Mouse (Mus musculus): Measurements from ENCODE around the gene Skida1. TPM values are rescaled to one million over a fixed set of nuclear protein-coding genes. Genes with fewer than 3 reads are reported as not detected.

The Skida1 gene
- polyA plus RNA-seq, 1 experiment from 2014 or later, result 17.8 TPM

GRCm38 (mm10) chr2:18033166-18034108 lies 15.4 kb downstream of the Skida1 start:
- 13% methylated on average over 10 of the region's 10 CpGs for WGBS
- Histone ChIP-seq H3K27ac (peak overlapping the region; percentile 61), H3K9ac (replicated peaks) (peak overlapping the region; percentile 42), H3K4me1 (replicated peaks) (peaks cover 70% of the 10 kb centered on the region), H3K9me3 (no peaks in the 10 kb centered on the region), H3K4me2 (replicated peaks) (peak overlapping the region; percentile 95), H3K36me3 (no peaks in the 10 kb centered on the region), H3K27me3 (no peaks in the 10 kb centered on the region), H3K4me3 (replicated peaks) (peak overlapping the region; percentile 14; the same call in 1 of the 2 replicates)
- ATAC-seq, result peak; percentile 44

DNA sequence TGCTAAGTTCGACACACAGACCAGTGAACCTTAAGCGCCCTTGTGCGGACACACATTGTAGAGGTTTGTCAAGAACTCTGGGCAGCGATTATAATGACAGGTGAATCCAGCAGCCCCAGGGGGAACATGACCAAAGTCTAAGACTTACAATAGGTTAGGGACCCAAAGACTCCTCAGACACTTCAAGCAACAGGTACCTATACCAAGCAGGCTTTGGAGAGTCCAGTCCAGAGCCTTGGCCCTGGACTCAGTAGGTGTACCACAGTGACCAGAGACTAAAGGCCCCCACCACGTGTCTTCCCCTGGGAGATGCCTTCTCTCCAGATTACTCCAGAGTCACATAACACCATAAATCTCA lies 16.3 kb downstream of the Skida1 start:
- H3K36me3 ChIP-seq, result no peaks in the 10 kb centered on the region
- 0 out of 2 replicates have a peak overlapping the region, but pooled peaks have one; percentile 25 for H3K27ac ChIP-seq
- no peaks in the 10 kb centered on the region for H3K27me3 ChIP-seq
- H3K4me1 ChIP-seq (replicated peaks), result peaks cover 61% of the 10 kb centered on the region
- no peak overlapping the region for H3K4me3 ChIP-seq (replicated peaks)
- H3K9ac ChIP-seq (replicated peaks), result peak overlapping the region; percentile 42
- no peaks in the 10 kb centered on the region for H3K9me3 ChIP-seq
- 26% methylated on average over 5 of the region's 5 CpGs for WGBS
- ATAC-seq, result no peak
- peak overlapping the region; percentile 95 for H3K4me2 ChIP-seq (replicated peaks)

DNA sequence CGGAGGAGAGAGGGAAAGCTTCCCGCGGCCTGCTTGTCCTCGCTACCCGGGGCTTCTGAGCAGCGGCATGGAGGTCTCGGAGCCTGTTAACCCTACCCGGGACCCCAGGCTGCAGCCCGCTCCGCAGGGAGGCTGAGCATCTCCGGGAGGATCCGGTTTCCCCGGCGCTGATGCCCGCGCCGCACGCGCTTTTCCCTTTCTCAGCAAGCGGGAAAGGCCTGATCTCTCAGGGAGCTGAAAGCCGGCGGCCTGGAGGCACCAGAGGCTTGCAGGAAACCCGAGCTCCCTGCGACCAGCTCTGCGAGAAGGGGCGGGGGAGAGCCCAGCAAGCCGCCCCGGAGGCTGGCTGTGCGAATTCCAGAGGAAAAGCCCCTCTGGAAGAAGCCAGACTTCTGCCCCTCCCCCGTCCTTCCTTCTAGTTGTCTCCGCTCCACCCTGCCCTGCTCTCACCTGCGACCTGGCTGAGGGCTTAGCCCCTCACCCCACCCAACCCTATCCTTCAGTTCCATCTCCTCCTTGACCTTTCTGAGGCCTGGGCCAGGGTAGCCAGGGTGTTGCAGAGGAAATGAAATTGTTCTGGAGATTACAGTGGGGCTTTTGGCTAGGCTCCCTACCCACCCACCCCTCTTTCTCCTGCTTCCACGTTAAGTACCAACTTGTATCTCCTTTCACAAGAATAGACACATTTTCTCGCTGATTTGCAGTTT lies 16.9 kb downstream of the Skida1 start:
- Histone ChIP-seq H3K4me3 (replicated peaks) (peak overlapping the region; percentile 45), H3K27me3 (no peaks in the 10 kb centered on the region), H3K36me3 (no peaks in the 10 kb centered on the region), H3K9me3 (no peaks in the 10 kb centered on the region), H3K4me2 (replicated peaks) (peak overlapping the region; percentile 95), H3K9ac (replicated peaks) (peak overlapping the region; percentile 92), H3K4me1 (replicated peaks) (peaks cover 63% of the 10 kb centered on the region), H3K27ac (peak overlapping the region; percentile 64)
- ATAC-seq, result no peak
- WGBS, result under 1% methylated on average over 34 of the region's 34 CpGs

DNA sequence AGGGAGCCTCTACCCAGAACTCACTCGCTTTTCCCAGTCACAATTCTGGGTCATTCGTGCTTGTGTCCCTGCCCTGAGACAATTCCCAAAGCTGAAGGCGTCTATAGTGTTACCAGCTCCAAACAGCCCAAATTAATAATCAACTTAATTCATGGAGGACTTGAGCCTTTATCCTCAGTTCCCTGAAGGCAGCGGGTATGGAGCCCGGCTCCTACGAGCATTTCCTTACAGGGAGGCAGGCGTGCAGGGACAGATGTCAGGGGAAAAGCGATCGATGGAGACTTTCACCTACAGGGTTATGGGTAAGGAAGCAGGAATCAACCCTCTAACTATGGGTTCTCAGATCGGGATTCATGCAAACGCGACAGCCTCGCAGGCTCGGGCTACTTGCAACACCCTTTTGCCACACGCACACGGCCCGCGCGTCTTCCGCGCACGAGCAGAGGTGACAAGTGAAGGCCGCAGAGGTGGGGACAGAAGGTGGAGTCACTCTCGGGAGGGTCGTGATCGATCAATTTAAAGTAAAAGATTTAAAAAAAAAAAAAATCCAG lies 17.5 kb downstream of the Skida1 start:
- Histone ChIP-seq H3K36me3 (no peaks in the 10 kb centered on the region), H3K27ac (peak overlapping the region; percentile 64), H3K9ac (replicated peaks) (peak overlapping the region; percentile 92), H3K4me1 (replicated peaks) (peaks cover 70% of the 10 kb centered on the region), H3K4me2 (replicated peaks) (peak overlapping the region; percentile 95), H3K27me3 (no peaks in the 10 kb centered on the region), H3K4me3 (replicated peaks) (peak overlapping the region; percentile 45), H3K9me3 (no peaks in the 10 kb centered on the region)
- ATAC-seq, result no peak
- 1% methylated on average over 26 of the region's 26 CpGs for WGBS

DNA sequence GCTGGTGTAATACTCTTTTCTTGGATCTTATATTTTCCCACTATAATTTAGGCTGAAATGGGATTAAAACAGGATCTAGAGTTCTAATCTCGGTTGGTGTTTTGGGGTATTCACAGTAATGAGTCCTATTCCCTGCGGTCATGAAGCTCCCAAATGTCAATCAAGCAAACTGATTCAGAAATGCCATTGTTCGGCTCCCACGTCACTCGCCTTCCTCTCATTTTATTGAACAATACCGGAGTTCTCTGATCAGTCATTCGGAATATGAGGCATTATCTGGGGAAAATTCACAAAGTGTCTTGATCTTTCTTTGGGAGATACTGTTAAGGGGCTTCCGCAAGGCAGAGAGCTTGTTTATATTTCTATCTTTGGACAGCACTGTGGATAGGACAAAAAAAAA lies 18.3 kb downstream of the Skida1 start:
- Histone ChIP-seq H3K36me3 (no peaks in the 10 kb centered on the region), H3K27ac (peak overlapping the region; percentile 64), H3K4me3 (replicated peaks) (peak overlapping the region; percentile 45), H3K9me3 (no peaks in the 10 kb centered on the region), H3K27me3 (no peaks in the 10 kb centered on the region), H3K4me2 (replicated peaks) (peak overlapping the region; percentile 95), H3K4me1 (replicated peaks) (peaks cover 75% of the 10 kb centered on the region), H3K9ac (replicated peaks) (peak overlapping the region; percentile 92)
- no peak for ATAC-seq
- WGBS, result 7% methylated on average over 8 of the region's 8 CpGs

DNA sequence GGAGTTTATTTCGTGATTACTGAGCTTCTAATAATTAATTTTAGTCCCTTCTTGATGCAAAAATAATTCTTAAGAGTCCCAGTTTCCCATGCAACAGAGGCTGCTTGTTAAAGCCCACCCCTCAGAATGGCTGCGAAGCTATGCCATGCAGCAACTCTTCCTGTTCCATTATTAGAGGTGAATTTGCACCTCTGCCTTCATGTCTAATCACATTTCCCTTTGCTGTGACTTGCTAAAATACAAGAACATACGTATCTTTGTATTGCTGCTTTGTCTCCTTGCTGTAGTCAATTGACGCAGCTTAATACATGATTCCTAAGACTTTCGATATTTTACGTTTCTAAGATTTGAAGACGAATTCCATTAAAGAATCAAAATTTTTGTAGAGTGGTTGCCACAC lies 19.2 kb downstream of the Skida1 start:
- no peak for ATAC-seq
- Histone ChIP-seq H3K9ac (replicated peaks) (peak overlapping the region; percentile 39; the same call in 1 of the 2 replicates), H3K4me1 (replicated peaks) (peaks cover 74% of the 10 kb centered on the region), H3K36me3 (no peaks in the 10 kb centered on the region), H3K27ac (no peak overlapping the region), H3K27me3 (no peaks in the 10 kb centered on the region), H3K9me3 (no peaks in the 10 kb centered on the region), H3K4me3 (replicated peaks) (0 out of 2 replicates have a peak overlapping the region, but pooled peaks have one; percentile 9), H3K4me2 (replicated peaks) (peak overlapping the region; percentile 41)
- WGBS, result 22% methylated on average over 7 of the region's 7 CpGs

GRCm38 (mm10) chr2:18028140-18029021 lies 20.5 kb downstream of the Skida1 start:
- Histone ChIP-seq H3K4me1 (replicated peaks) (peaks cover 61% of the 10 kb centered on the region), H3K27ac (peak overlapping the region; percentile 99), H3K27me3 (no peaks in the 10 kb centered on the region), H3K9ac (replicated peaks) (peak overlapping the region; percentile 85), H3K9me3 (no peaks in the 10 kb centered on the region), H3K4me2 (replicated peaks) (peak overlapping the region; percentile 76), H3K4me3 (replicated peaks) (peak overlapping the region; percentile 70), H3K36me3 (no peaks in the 10 kb centered on the region)
- under 1% methylated on average over 61 of the region's 61 CpGs for WGBS
- ATAC-seq, result peak; percentile 78

- H3K27ac ChIP-seq, result peak overlapping the region; percentile 99
- WGBS, result under 1% methylated on average over 44 of the region's 44 CpGs
- peak; percentile 86 for ATAC-seq
- H3K36me3 ChIP-seq, result no peaks in the 10 kb centered on the region
- H3K4me2 ChIP-seq (replicated peaks), result peak overlapping the region; percentile 76
- peak overlapping the region; percentile 70 for H3K4me3 ChIP-seq (replicated peaks)
- H3K27me3 ChIP-seq, result no peaks in the 10 kb centered on the region
- peak overlapping the region; percentile 85 for H3K9ac ChIP-seq (replicated peaks)
- peaks cover 53% of the 10 kb centered on the region for H3K4me1 ChIP-seq (replicated peaks)
- H3K9me3 ChIP-seq, result no peaks in the 10 kb centered on the region
These were observed 21.3 kb downstream of the Skida1 start for GRCm38 (mm10) chr2:18027448-18028139.

GRCm38 (mm10) chr2:18026116-18026947 lies 22.5 kb downstream of the Skida1 start:
- peak overlapping the region; percentile 99 for H3K27ac ChIP-seq
- H3K27me3 ChIP-seq, result no peaks in the 10 kb centered on the region

GRCm38 (mm10) chr2:18025781-18026115 lies 23.1 kb downstream of the Skida1 start:
- H3K4me2 ChIP-seq (replicated peaks), result peak overlapping the region; percentile 76
- H3K36me3 ChIP-seq, result no peaks in the 10 kb centered on the region
- H3K4me1 ChIP-seq (replicated peaks), result peaks cover 36% of the 10 kb centered on the region
- under 1% methylated on average over 14 of the region's 14 CpGs for WGBS
- H3K9ac ChIP-seq (replicated peaks), result peak overlapping the region; percentile 85
- H3K27me3 ChIP-seq, result no peaks in the 10 kb centered on the region
- H3K27ac ChIP-seq, result peak overlapping the region; percentile 99
- H3K9me3 ChIP-seq, result no peaks in the 10 kb centered on the region
- peak overlapping the region; percentile 70 for H3K4me3 ChIP-seq (replicated peaks)
- ATAC-seq, result no peak

More at GRCm38 (mm10) chr2:18026116-18026947, 22.5 kb downstream of the Skida1 start:
- ATAC-seq, result peak; percentile 38
- H3K4me3 ChIP-seq (replicated peaks), result peak overlapping the region; percentile 70
- peaks cover 41% of the 10 kb centered on the region for H3K4me1 ChIP-seq (replicated peaks)
- peak overlapping the region; percentile 85 for H3K9ac ChIP-seq (replicated peaks)
- H3K36me3 ChIP-seq, result no peaks in the 10 kb centered on the region
- no peaks in the 10 kb centered on the region for H3K9me3 ChIP-seq
- H3K4me2 ChIP-seq (replicated peaks), result peak overlapping the region; percentile 76
- under 1% methylated on average over 43 of the region's 44 CpGs for WGBS

All from midbrain, embryonic 13.5 days (tissue).